Mouse (Mus musculus) CH12.LX (cell line): Measurements from ENCODE around the gene Hdac11. TPM values are rescaled to one million over a fixed set of nuclear protein-coding genes. Genes with fewer than 3 reads are reported as not detected.

ENCODE experiments used
- DNase-seq: peaks from one replicate; pipeline ENCODE4 v3.0.0-alpha.2; 2013; ENCODE audit errors: extremely low read depth
- H3K27ac ChIP-seq: 2 replicates; pipeline ENCODE4 v1.5.1; 2012; ENCODE audit warnings: low read depth, mild to moderate bottlenecking, control low read depth, moderate library complexity; ENCODE audit not compliant: insufficient read depth
- H3K27me3 ChIP-seq: replicated peaks from 2 replicates; pipeline ENCODE3; 2012; ENCODE audit warnings: inconsistent platforms
- H3K36me3 ChIP-seq, 2 experiments: replicated peaks in 1 of 2; 2 replicates each; pipeline versions ENCODE3 to v1.6.1; 2012; ENCODE audit warnings: inconsistent platforms in 1 of 2, low read length in 1 of 2, mild to moderate bottlenecking in 1 of 2, mixed read lengths in 1 of 2, moderate library complexity in 1 of 2; ENCODE audit not compliant: control insufficient read depth in 1 of 2, insufficient read depth in 1 of 2
- H3K4me1 ChIP-seq, 2 experiments: 2 replicates each; pipeline ENCODE4 v1.6.1; 2012; ENCODE audit warnings: inconsistent platforms in 1 of 2, moderate library complexity in 1 of 2; ENCODE audit not compliant: insufficient read depth in 2 of 2, control insufficient read depth in 1 of 2
- H3K4me2 ChIP-seq: 2 replicates; pipeline ENCODE4 v1.6.1; 2012; ENCODE audit warnings: low read depth, mild to moderate bottlenecking, control low read depth; ENCODE audit not compliant: poor library complexity, insufficient read depth, severe bottlenecking
- H3K4me3 ChIP-seq, 3 experiments: fragments of 150-350 bp in 1 of 3; sonication (generic) in 1 of 3; replicated peaks in 1 of 3; 2 replicates each; pipeline versions ENCODE3 to v1.5.1; 2011 to 2012; ENCODE audit warnings: low read depth in 2 of 3, low read length in 2 of 3, mild to moderate bottlenecking in 2 of 3, moderate library complexity in 2 of 3, control low read depth in 1 of 3, improper control_type of control experiment in 1 of 3, inconsistent platforms in 1 of 3, mixed read lengths in 1 of 3; ENCODE audit not compliant: poor library complexity in 1 of 3
- H3K79me2 ChIP-seq: replicated peaks from 2 replicates; pipeline ENCODE4 v1.6.1; 2012; ENCODE audit warnings: mild to moderate bottlenecking, moderate library complexity; ENCODE audit not compliant: control insufficient read depth, poor library complexity, insufficient read depth, severe bottlenecking; ENCODE audit errors: extremely low read depth
- H3K9ac ChIP-seq: 2 replicates; pipeline ENCODE4 v1.6.1; 2012; ENCODE audit warnings: low read depth, mild to moderate bottlenecking, control low read depth, moderate library complexity; ENCODE audit not compliant: insufficient read depth
- H3K9me3 ChIP-seq: replicated peaks from 2 replicates; pipeline ENCODE3; 2012; ENCODE audit warnings: low read length, inconsistent platforms, mixed read lengths
- BHLHE40 ChIP-seq: IDR thresholded peaks from 2 replicates; pipeline ENCODE4 v1.6.1; 2011; ENCODE audit warnings: mild to moderate bottlenecking, low read depth, low read length, improper control_type of control experiment
- CHD1 ChIP-seq: IDR thresholded peaks from 2 replicates; pipeline ENCODE4 v1.6.1; 2012; ENCODE audit warnings: low read depth, low read length, improper control_type of control experiment, inconsistent platforms
- CTCF ChIP-seq, 2 experiments: IDR thresholded peaks in 1 of 2; conservative IDR thresholded peaks in 1 of 2; 2 replicates each; pipeline ENCODE4 v1.5.1; 2011 to 2012; ENCODE audit warnings: low read depth in 2 of 2, low read length in 2 of 2, improper control_type of control experiment in 1 of 2, inconsistent platforms in 1 of 2, mild to moderate bottlenecking in 1 of 2, moderate library complexity in 1 of 2
- ETS1 ChIP-seq: conservative IDR thresholded peaks from 2 replicates; pipeline ENCODE4 v1.6.1; 2012; ENCODE audit warnings: low read depth, mild to moderate bottlenecking, inconsistent platforms, low read length, improper control_type of control experiment, moderate library complexity
- IRF4 ChIP-seq: IDR thresholded peaks from 2 replicates; pipeline ENCODE4 v1.6.1; 2014; ENCODE audit warnings: low read depth, mild to moderate bottlenecking, inconsistent platforms, low read length, improper control_type of control experiment
- JUND ChIP-seq: conservative IDR thresholded peaks from 2 replicates; pipeline ENCODE4 v1.6.1; 2011; ENCODE audit warnings: low read depth, low read length, improper control_type of control experiment
- MAFK ChIP-seq: IDR thresholded peaks from 2 replicates; pipeline ENCODE4 v1.6.1; 2011; ENCODE audit warnings: low read length, improper control_type of control experiment; ENCODE audit not compliant: insufficient replicate concordance
- MAZ ChIP-seq: IDR thresholded peaks from 2 replicates; pipeline ENCODE4 v1.6.1; 2012; ENCODE audit warnings: low read depth, mild to moderate bottlenecking, inconsistent platforms, low read length, improper control_type of control experiment, moderate library complexity
- MEF2A ChIP-seq: IDR thresholded peaks from 2 replicates; pipeline ENCODE4 v1.6.1; 2014; ENCODE audit warnings: low read depth, mild to moderate bottlenecking, inconsistent platforms, low read length, improper control_type of control experiment, borderline replicate concordance
- MXI1 ChIP-seq: IDR thresholded peaks from 2 replicates; pipeline ENCODE4 v1.6.1; 2011; ENCODE audit warnings: mild to moderate bottlenecking, low read depth, low read length, improper control_type of control experiment
- MYC ChIP-seq: IDR thresholded peaks from 2 replicates; pipeline ENCODE4 v1.6.1; 2011; ENCODE audit warnings: low read depth, mild to moderate bottlenecking, improper control_type of control experiment, low read length
- NRF1 ChIP-seq: IDR thresholded peaks from 2 replicates; pipeline ENCODE4 v1.6.1; 2014; ENCODE audit warnings: low read depth, mild to moderate bottlenecking, inconsistent platforms, low read length, improper control_type of control experiment, moderate library complexity
- PAX5 ChIP-seq: IDR thresholded peaks from 2 replicates; pipeline ENCODE4 v1.6.1; 2012; ENCODE audit warnings: low read length, inconsistent platforms, mixed read lengths
- POLR2A ChIP-seq: IDR thresholded peaks from 2 replicates; pipeline ENCODE4 v1.6.1; 2011; ENCODE audit warnings: low read depth, mild to moderate bottlenecking, improper control_type of control experiment, low read length
- RAD21 ChIP-seq: IDR thresholded peaks from 2 replicates; pipeline ENCODE4 v1.6.1; 2011; ENCODE audit warnings: low read depth, mild to moderate bottlenecking, low read length, improper control_type of control experiment, moderate library complexity
- RCOR1 ChIP-seq: conservative IDR thresholded peaks from 2 replicates; pipeline ENCODE4 v1.6.1; 2012; ENCODE audit warnings: low read depth, mild to moderate bottlenecking, inconsistent platforms, low read length, improper control_type of control experiment
- TBP ChIP-seq: conservative IDR thresholded peaks from 2 replicates; pipeline ENCODE4 v1.6.1; 2011; ENCODE audit warnings: low read depth, low read length, improper control_type of control experiment
- TCF12 ChIP-seq: IDR thresholded peaks from 2 replicates; pipeline ENCODE4 v1.6.1; 2014; ENCODE audit warnings: low read depth, mild to moderate bottlenecking, inconsistent platforms, low read length, improper control_type of control experiment
- UBTF ChIP-seq: IDR thresholded peaks from 2 replicates; pipeline ENCODE4 v1.6.1; 2012; ENCODE audit warnings: low read depth, mild to moderate bottlenecking, inconsistent platforms, low read length, improper control_type of control experiment, moderate library complexity
- USF2 ChIP-seq: conservative IDR thresholded peaks from 2 replicates; pipeline ENCODE4 v1.6.1; 2011; ENCODE audit warnings: low read depth, low read length, improper control_type of control experiment
- ZC3H11A ChIP-seq: IDR thresholded peaks from 2 replicates; pipeline ENCODE4 v1.6.1; 2012; ENCODE audit warnings: low read depth, mild to moderate bottlenecking, inconsistent platforms, low read length, improper control_type of control experiment
- ZKSCAN1 ChIP-seq: IDR thresholded peaks from 2 replicates; pipeline ENCODE4 v1.6.1; 2012; ENCODE audit warnings: low read depth, inconsistent platforms, low read length, improper control_type of control experiment, borderline replicate concordance
- ZMIZ1 ChIP-seq: IDR thresholded peaks from 2 replicates; pipeline ENCODE4 v1.6.1; 2012; ENCODE audit warnings: low read depth, mild to moderate bottlenecking, inconsistent platforms, low read length, improper control_type of control experiment
- ZNF384 ChIP-seq: IDR thresholded peaks from 2 replicates; pipeline ENCODE4 v1.6.1; 2012; ENCODE audit warnings: low read depth, low read length, improper control_type of control experiment, inconsistent platforms
- dilution Hi-C: fragments of 300-500 bp; cut with MboI; formaldehyde crosslinking; loops from 2 replicates; pipeline ENCODE4 v1.14.3; 2020; ENCODE audit warnings: low sequenced_read_pairs; ENCODE audit not compliant: extremely low pct_unique_long_range_greater_than_20kb, extremely low pct_ligation_motif_present
- in situ Hi-C: fragments of 300-500 bp; cut with MboI; formaldehyde crosslinking; loops from 3 replicates; pipeline ENCODE4 v1.14.3; 2019; ENCODE audit warnings: low sequenced_read_pairs, low pct_ligation_motif_present, low pct_unique_long_range_greater_than_20kb, mixed read lengths
- polyA plus RNA-seq: library from polyadenylated mRNA; unstranded; fragments of >175 nt; gene quantifications from 2 replicates; pipeline ENCODE4 v1.2.1, GENCODE M21; 2012; ENCODE audit warnings: low read depth; ENCODE audit not compliant: insufficient read length
- total RNA-seq, 2 experiments: library from RNA; depleted of rRNA; stranded (reverse); fragments of 300-350 nt in 1 of 2; fragments of >200 nt in 1 of 2; gene quantifications; 2 replicates each; pipeline ENCODE4 v1.2.3; 2012 to 2014

Gene Hdac11
- total and polyA plus RNA-seq, 3 experiments, result 0.53 to 2.1 TPM; not detected in 1

- Histone ChIP-seq H3K4me2 (no peak overlapping the region), H3K27me3 (peaks cover 90% of the 10 kb centered on the region), H3K9me3 (no peaks in the 10 kb centered on the region), H3K9ac (no peak overlapping the region), H3K27ac (no peak overlapping the region), H3K36me3 (no peaks in the 10 kb centered on the region), H3K79me2 (no peaks in the 10 kb centered on the region), H3K4me3 (no peak overlapping the region), H3K4me1 (no peaks in the 10 kb centered on the region)
- in situ Hi-C loops (no loop called here), dilution Hi-C loops (no loop called here)
- no peak for DNase-seq
- TF ChIP-seq NRF1 (no peak), ZNF384 (no peak), TBP (no peak), CTCF (conservative IDR thresholded peaks at IDR 0.05 in 1 of 2, IDR thresholded peaks at IDR 0.05 in 1 of 2; ENCODE audit: low read depth in 2 of 2, low read length in 2 of 2) (no peak), JUND (no peak), MYC (no peak), ZC3H11A (no peak), MAZ (no peak), PAX5 (no peak), IRF4 (no peak), MEF2A (no peak), CHD1 (no peak), ETS1 (no peak), UBTF (no peak), BHLHE40 (no peak), RAD21 (no peak)
Observed at GRCm38 (mm10) chr6:91181320-91181719, 24.9 kb downstream of the Hdac11 start.

- H3K36me3 ChIP-seq, result no peaks in the 10 kb centered on the region
- H3K4me1 ChIP-seq, result no peaks in the 10 kb centered on the region
- TF ChIP-seq MXI1 (no peak), ZMIZ1 (no peak), PAX5 (no peak), RCOR1 (no peak), ZC3H11A (no peak), ZNF384 (no peak), MAFK (no peak), USF2 (no peak), TCF12 (no peak), RAD21 (no peak), JUND (no peak), ZKSCAN1 (no peak), MYC (no peak), POLR2A (no peak)
- no peaks in the 10 kb centered on the region for H3K9me3 ChIP-seq
- in situ Hi-C loops (no loop called here), dilution Hi-C loops (no loop called here)
- H3K4me3 ChIP-seq, result no peak overlapping the region
- H3K9ac ChIP-seq, result no peak overlapping the region
- no peaks in the 10 kb centered on the region for H3K79me2 ChIP-seq
- no peak overlapping the region for H3K27ac ChIP-seq
- H3K4me2 ChIP-seq, result no peak overlapping the region
- no peak for DNase-seq
- H3K27me3 ChIP-seq, result peaks cover 93% of the 10 kb centered on the region
Observed at GRCm38 (mm10) chr6:91182075-91182490, 25.6 kb downstream of the Hdac11 start.
